Mouse (Mus musculus) T-cell, adult 66 days (primary cell): ENCODE results near the gene Atp6v1b1. TPM values are rescaled to one million over a fixed set of nuclear protein-coding genes. Genes with fewer than 3 reads are reported as not detected.

Experiments
- total RNA-seq, 2 experiments: library from RNA; stranded (reverse); gene quantifications; 3 replicates in 1 of 2; 4 replicates in 1 of 2; pipeline ENCODE4 v1.2.4; 2023

Atp6v1b1 gene
- total RNA-seq, result not detected

DNA sequence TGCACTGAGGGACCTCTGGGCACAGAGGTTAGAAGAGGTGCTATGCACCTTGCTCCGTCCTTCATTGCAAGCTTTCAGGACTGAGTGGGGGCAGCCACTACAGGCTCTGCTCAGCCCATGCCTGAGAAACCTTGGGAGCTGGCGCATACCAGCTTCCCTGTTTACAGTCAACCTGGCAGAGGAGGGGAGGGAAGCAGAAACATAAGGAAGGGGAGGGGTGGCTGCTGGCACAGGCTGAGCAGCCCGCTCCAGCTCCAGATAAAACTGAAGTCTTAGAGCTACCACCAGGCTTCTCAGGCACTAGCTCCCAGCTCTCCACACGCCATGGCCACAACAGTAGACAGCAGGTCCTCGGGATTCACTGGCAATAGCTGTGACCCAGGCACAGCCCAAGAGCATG lies at the start of gene Atp6v1b1:
TSS of gene Atp6v1b1 (plus strand) at position 230 of the 400 bp plus-strand sequence.

DNA sequence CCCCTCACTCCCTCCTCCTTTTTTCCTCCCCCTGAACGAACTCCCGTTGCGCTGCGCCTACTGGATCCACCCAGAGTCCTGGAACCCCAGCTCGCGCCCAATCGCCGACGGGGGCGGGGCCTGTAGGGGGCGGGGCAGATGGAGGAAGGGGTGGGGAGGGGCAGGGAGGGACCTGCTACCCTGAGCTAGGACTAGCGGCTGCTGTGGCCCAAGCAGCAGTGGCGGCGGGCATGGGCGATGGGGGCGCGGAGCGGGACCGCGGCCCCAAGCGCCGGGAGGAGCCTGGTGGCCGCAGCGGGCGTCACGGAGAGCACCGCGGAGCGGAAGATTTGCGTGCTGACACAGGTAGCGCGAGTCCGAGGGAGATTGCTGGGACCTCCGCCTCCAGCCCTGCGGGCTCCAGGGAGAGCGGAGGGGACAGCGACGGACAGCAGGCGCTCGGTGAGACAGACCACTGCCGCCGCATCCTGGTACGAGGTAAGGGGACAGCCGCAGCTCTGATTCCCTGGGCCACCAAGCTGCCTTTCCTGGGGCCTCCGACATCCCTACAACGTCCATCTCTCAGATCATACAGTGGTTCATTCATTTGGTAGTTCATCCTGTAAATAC lies 31.6 kb upstream of the Atp6v1b1 start, which contains the start of gene Vax2:
TSS of gene Vax2 (plus strand) at position 198 of the 609 bp plus-strand sequence.

DNA sequence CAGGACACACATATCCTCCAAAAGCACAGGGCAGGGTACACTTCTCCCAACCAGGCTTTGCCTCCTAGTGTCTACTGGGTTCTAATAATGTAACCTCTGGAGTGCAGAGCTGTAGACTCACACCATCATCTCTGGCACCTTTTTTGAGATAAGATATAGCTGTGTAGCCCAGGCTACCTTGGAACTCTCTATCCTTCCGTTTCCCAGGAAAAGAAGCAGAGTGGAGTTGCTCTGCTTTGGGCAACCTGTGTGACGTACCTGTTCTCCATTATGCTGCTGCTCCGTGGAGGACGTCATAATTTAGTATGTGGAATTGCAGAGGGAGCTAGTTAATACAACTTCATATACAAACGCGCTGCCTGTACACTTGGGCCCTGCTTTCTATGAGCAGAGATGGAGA lies 19.6 kb downstream of the Atp6v1b1 start, which contains the start of gene Ankrd53:
TSS of gene Ankrd53 (plus strand) at position 301 of the 400 bp plus-strand sequence.

DNA sequence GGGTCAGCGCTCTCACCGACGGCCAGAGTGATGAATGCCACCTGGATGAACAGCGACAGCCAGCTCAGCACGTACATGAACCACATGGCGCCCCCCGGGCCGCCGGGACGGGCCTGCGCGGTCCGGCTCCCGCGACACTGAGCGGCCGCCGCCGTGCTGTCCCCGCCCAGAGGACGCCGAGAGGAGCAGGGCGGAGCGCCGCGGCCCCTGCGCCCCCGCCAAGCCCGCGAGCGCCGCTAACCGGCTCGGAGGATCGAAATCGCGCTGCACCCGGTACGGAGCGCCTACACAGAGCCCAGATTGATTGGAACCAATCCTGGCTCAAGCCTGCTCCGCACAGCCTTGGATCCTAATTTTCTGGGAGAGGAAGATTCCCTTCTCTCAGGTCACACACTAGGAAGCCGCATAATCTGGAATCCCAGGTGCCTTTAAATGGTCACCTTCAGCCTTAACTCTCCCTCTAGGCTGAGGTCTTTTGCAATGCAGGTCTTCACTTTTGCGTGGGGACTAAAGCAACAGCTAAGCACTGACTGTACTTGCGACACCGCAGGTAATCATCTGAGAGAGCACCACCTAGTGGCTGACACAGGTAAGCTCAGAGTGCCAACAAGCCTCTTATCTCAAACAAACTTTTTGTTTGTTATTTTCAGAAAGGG lies 33.0 kb downstream of the Atp6v1b1 start, which contains the start of gene Tex261:
TSS of gene Tex261 (minus strand) at position 176 of the 656 bp plus-strand sequence.

DNA sequence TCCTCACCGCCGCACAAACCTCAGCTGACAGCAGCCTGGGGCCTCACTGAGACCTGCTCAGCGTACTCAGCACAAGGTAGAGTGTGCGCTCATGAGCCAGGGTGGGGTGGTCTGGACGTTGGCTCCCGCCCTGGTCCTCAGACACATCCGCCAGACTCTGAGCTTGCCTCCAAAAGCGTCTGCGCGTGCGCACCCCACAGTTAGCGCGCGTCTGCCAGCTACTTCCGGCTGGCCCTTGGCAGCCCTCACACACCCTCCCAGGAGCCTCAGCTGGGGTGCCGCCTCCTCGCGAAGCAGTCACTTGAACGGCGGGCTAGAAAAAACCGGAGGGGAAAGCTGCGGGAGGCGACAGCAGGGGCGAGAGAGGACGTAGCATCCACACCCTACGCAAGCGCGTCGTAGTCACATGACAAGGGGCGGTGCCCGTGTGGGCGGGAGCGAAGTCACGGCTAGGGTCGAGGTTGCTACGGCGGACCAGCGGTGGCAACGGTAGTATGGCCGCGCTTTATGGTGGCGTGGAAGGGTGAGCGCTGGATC lies 52.0 kb downstream of the Atp6v1b1 start, which contains the start of gene Nagk:
TSS of gene Nagk (plus strand) at position 223 of the 537 bp plus-strand sequence.

Other genes with a start within 250 kb of the Atp6v1b1 start
- 10 to 100 TPM; 49.1 to 52.2 TPM for gene Dguok, start 236.0 kb upstream of the Atp6v1b1 start, total RNA-seq
- gene Actg2, start 206.7 kb upstream of the Atp6v1b1 start, total RNA-seq, result 1 to 10 TPM; 1.1 to 1.2 TPM
- 10 to 100 TPM; 21.1 to 21.8 TPM for gene Stambp, start 170.3 kb upstream of the Atp6v1b1 start, total RNA-seq
- not detected for gene Clec4f, start 86.8 kb upstream of the Atp6v1b1 start, total RNA-seq
- not detected for gene Cd207, start 65.1 kb upstream of the Atp6v1b1 start, total RNA-seq
- gene Vax2, start 31.7 kb upstream of the Atp6v1b1 start, total RNA-seq, result not detected
- not detected for gene Ankrd53, start 19.7 kb downstream of the Atp6v1b1 start, total RNA-seq
- gene Tex261, start 32.8 kb downstream of the Atp6v1b1 start, total RNA-seq, result 10 to 100 TPM; 72.8 to 73.6 TPM
- 10 to 100 TPM in 1 of 2 experiments, 1 to 10 TPM in 1; 8.4 to 11.4 TPM for gene Nagk, start 52.0 kb downstream of the Atp6v1b1 start, total RNA-seq
- 10 to 100 TPM; 63.0 to 66.8 TPM for gene Paip2b, start 88.8 kb downstream of the Atp6v1b1 start, total RNA-seq
- gene Zfp638, start 124.1 kb downstream of the Atp6v1b1 start, total RNA-seq, result 100 to 1,000 TPM; 141 to 173 TPM